Mouse (Mus musculus) cerebellum, adult 2 months (tissue): ENCODE measurements around the gene Il17ra. TPM values are rescaled to one million over a fixed set of nuclear protein-coding genes. Genes with fewer than 3 reads are reported as not detected.

Experiments used
- DNase-seq, 2 experiments: peaks; one replicate each; pipeline ENCODE4 v3.0.0; 2021
- H3K27ac ChIP-seq: fragments of 200-500 bp; 2 replicates; pipeline ENCODE4 v1.5.1; 2012; ENCODE audit warnings: low read length, control low read depth, inconsistent platforms; ENCODE audit not compliant: insufficient read depth
- H3K27me3 ChIP-seq: fragments of 200-500 bp; 2 replicates; pipeline ENCODE4 v1.6.1; 2012; ENCODE audit warnings: inconsistent platforms, mild to moderate bottlenecking, low read length, moderate library complexity; ENCODE audit not compliant: control insufficient read depth, insufficient read depth
- H3K4me1 ChIP-seq: fragments of 200-500 bp; 2 replicates; pipeline ENCODE4 v1.6.1; 2011; ENCODE audit warnings: low read length; ENCODE audit not compliant: control insufficient read depth, insufficient read depth
- H3K4me3 ChIP-seq: fragments of 200-500 bp; replicated peaks from 2 replicates; pipeline ENCODE3; 2011; ENCODE audit warnings: mild to moderate bottlenecking, low read depth, low read length, control low read depth; ENCODE audit not compliant: insufficient read depth
- CTCF ChIP-seq: fragments of 200-500 bp; IDR thresholded peaks from 2 replicates; pipeline ENCODE4 v1.5.1; 2011; ENCODE audit warnings: low read depth, mild to moderate bottlenecking, control low read depth, low read length, moderate library complexity, borderline replicate concordance; ENCODE audit not compliant: insufficient read depth
- POLR2A ChIP-seq: fragments of 200-500 bp; IDR thresholded peaks from 2 replicates; pipeline ENCODE4 v1.6.1; 2011; ENCODE audit warnings: low read length, control low read depth, borderline replicate concordance; ENCODE audit not compliant: insufficient read depth
- WGBS: fragments of 180-500 bp; shearing (Covaris S2); methylation state at CpG from one replicate; pipeline ENCODE4 v1.1.7; 2018; 5-methylcytosine and 5-hydroxymethylcytosine counted together
- polyA plus RNA-seq: library from polyadenylated mRNA; depleted of rRNA; stranded (reverse); fragments of >200 nt; gene quantifications from 2 replicates; pipeline ENCODE4 v1.2.3, GENCODE M21; 2012; rRNA removed

Gene Il17ra
- polyA plus RNA-seq, 1 experiment: 6.9 TPM

- WGBS: 82% methylated on average over 6 of the region's 6 CpGs
- DNase-seq: no peak
- Histone ChIP-seq H3K4me3 (no peak overlapping the region), H3K27ac (no peak overlapping the region), H3K4me1 (no peaks in the 10 kb centered on the region), H3K27me3 (no peaks in the 10 kb centered on the region)
- no peak for TF ChIP-seq CTCF
- TF ChIP-seq POLR2A: no peak
Measured at GRCm38 (mm10) chr6:120516879-120517278, 53.8 kb downstream of the Il17ra start.

GRCm38 (mm10) chr6:120517311-120517710, 54.3 kb downstream of the Il17ra start:
- DNase-seq: no peak
- Histone ChIP-seq H3K27me3 (no peaks in the 10 kb centered on the region), H3K4me3 (no peak overlapping the region), H3K4me1 (no peaks in the 10 kb centered on the region), H3K27ac (no peak overlapping the region)
- WGBS: 65% methylated on average over 5 of the region's 5 CpGs
- TF ChIP-seq CTCF (no peak), POLR2A (no peak)

- TF ChIP-seq POLR2A (no peak), CTCF (no peak)
- WGBS: 91% methylated on average over 5 of the region's 5 CpGs
- no peaks in the 10 kb centered on the region for H3K4me1 ChIP-seq
- no peak overlapping the region for H3K4me3 ChIP-seq
- no peaks in the 10 kb centered on the region for H3K27me3 ChIP-seq
- DNase-seq: no peak
- H3K27ac ChIP-seq: no peak overlapping the region
Measured at GRCm38 (mm10) chr6:120519647-120520046, 56.6 kb downstream of the Il17ra start.

- H3K4me3 ChIP-seq: no peak overlapping the region
- no peak overlapping the region for H3K27ac ChIP-seq
- H3K27me3 ChIP-seq: no peaks in the 10 kb centered on the region
- WGBS: 87% methylated on average over 5 of the region's 5 CpGs
- DNase-seq: no peak
- TF ChIP-seq POLR2A: no peak
- TF ChIP-seq CTCF: no peak
- H3K4me1 ChIP-seq: peaks cover 8% of the 10 kb centered on the region
Measured at GRCm38 (mm10) chr6:120524796-120525195, 61.7 kb downstream of the Il17ra start.

- Histone ChIP-seq H3K27ac (no peak overlapping the region), H3K4me1 (peaks cover 8% of the 10 kb centered on the region), H3K27me3 (no peaks in the 10 kb centered on the region), H3K4me3 (no peak overlapping the region)
- TF ChIP-seq CTCF (no peak), POLR2A (no peak)
- DNase-seq: no peak
- 72% methylated on average over 4 of the region's 4 CpGs for WGBS
Measured at GRCm38 (mm10) chr6:120529123-120529522, 66.1 kb downstream of the Il17ra start.

- peak; percentile 94 to 95 for DNase-seq
- Histone ChIP-seq H3K27me3 (no peaks in the 10 kb centered on the region), H3K27ac (peak within 1 kb of the TSS; percentile 84), H3K4me3 (peak within 1 kb of the TSS; percentile 73), H3K4me1 (peaks cover 8% of the 10 kb centered on the region)
- TF ChIP-seq CTCF: no peak
- TF ChIP-seq POLR2A: peak; percentile 86
- WGBS: under 1% methylated on average over 75 of the region's 75 CpGs
Measured at GRCm38 (mm10) chr6:120531020-120531965, 68.2 kb downstream of the Il17ra start, which contains the start of gene Hdhd5. TSS of gene Hdhd5 (minus strand) at chr6:120531319.

GRCm38 (mm10) chr6:120532594-120532993, 69.5 kb downstream of the Il17ra start:
- Histone ChIP-seq H3K27ac (no peak overlapping the region), H3K27me3 (no peaks in the 10 kb centered on the region), H3K4me1 (peaks cover 8% of the 10 kb centered on the region), H3K4me3 (no peak overlapping the region)
- WGBS: 90% methylated on average over 1 of the region's 1 CpGs
- TF ChIP-seq CTCF (no peak), POLR2A (no peak)
- no peak for DNase-seq

GRCm38 (mm10) chr6:120536337-120536736, 73.3 kb downstream of the Il17ra start:
- WGBS: 77% methylated on average over 2 of the region's 2 CpGs
- no peak overlapping the region for H3K4me3 ChIP-seq
- peaks cover 4% of the 10 kb centered on the region for H3K4me1 ChIP-seq
- H3K27ac ChIP-seq: no peak overlapping the region
- no peak for DNase-seq
- TF ChIP-seq CTCF (no peak), POLR2A (no peak)
- no peaks in the 10 kb centered on the region for H3K27me3 ChIP-seq

Other genes starting within 250 kb of the Il17ra start
- gene D330020A13Rik, start 168.9 kb upstream of the Il17ra start, polyA plus RNA-seq: 0.10 TPM in 2 replicates
- gene B4galnt3, start 168.7 kb upstream of the Il17ra start, polyA plus RNA-seq: 0.55 and 0.65 TPM in 2 replicates
- 12.7 and 13.0 TPM in 2 replicates for gene Kdm5a, start 99.1 kb upstream of the Il17ra start, polyA plus RNA-seq
- gene Ccdc77, start 98.9 kb upstream of the Il17ra start, polyA plus RNA-seq: 8.0 and 8.8 TPM in 2 replicates
- 3.7 and 3.8 TPM in 2 replicates for gene Tmem121b, start 30.6 kb downstream of the Il17ra start, polyA plus RNA-seq
- 45.4 and 45.7 TPM in 2 replicates for gene Hdhd5, start 68.1 kb downstream of the Il17ra start, polyA plus RNA-seq
- gene Cecr2, start 203.1 kb downstream of the Il17ra start, polyA plus RNA-seq: 7.4 and 7.6 TPM in 2 replicates